Mouse (Mus musculus) C2C12 (cell line): ENCODE results near the gene Cdadc1.

Experiments used
- CEBPB ChIP-seq: IDR thresholded peaks from one replicate; pipeline ENCODE4 v1.6.1; 2011; ENCODE audit warnings: low read depth, mild to moderate bottlenecking, control low read depth, moderate library complexity
- CTCF ChIP-seq: IDR thresholded peaks from one replicate; pipeline ENCODE4 v1.5.1; 2011; ENCODE audit not compliant: control insufficient read depth, insufficient read depth, insufficient read length
- MAX ChIP-seq: IDR thresholded peaks from one replicate; pipeline ENCODE4 v1.6.1; 2011; ENCODE audit warnings: mild to moderate bottlenecking, control low read depth
- USF1 ChIP-seq: IDR thresholded peaks from one replicate; pipeline ENCODE4 v1.6.1; 2011; ENCODE audit warnings: low read depth, mild to moderate bottlenecking, control low read depth, moderate library complexity

GRCm38 (mm10) chr14:59566756-59567155 lies 31.0 kb downstream of the Cdadc1 start:
- no peak for TF ChIP-seq CTCF
- no peak for TF ChIP-seq MAX
- no peak for TF ChIP-seq USF1
- TF ChIP-seq CEBPB, result no peak
